Mouse (Mus musculus) c-Kit-positive CD71-positive TER-119-negative erythroid progenitor cells, embryonic 14.5 days (primary cell): ENCODE data around the gene Ano10.
"Not testable (repeated sequence)": the region's sequence is repeated elsewhere in the genome, so short reads cannot be mapped to it uniquely, and the experiment has no call there.

ENCODE experiments used
- DNase-seq: peaks from one replicate; pipeline ENCODE4 v3.0.0-alpha.2; 2013; ENCODE audit warnings: low read depth

Ano10 gene

DNA sequence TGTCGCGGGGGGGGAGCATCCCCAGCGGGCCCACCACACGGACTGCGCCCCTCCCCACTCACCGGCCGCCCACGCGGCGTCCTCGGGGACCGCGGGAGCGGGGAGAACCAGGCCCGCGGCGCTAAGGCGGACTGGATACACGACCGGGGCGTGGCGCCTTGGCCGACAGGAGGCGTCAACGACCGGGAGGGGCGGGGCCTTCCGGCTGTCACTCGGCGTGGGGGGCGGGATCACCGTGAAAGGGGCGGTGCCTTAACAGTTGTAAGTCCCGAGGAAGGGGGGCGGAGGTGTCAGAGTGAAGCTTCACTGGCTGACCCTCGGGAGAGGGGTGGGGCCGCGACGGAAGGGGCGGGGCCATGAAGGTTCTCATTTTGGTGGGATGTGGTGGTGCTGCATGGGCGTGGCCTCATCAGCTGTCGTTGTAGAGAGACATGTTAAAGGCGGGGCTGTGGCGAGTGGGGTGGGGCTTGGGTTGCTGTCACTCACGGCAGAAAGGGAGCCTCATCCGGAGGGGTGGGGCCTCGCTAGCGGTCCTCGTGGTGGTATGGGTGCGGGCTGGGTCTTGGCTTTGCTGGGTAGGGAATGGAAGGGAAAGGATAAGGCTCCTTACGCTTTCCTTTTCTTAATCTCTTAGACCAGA lies at the start of gene Ano10:
Ano10 (minus strand) TSS at position 182 of the 640 bp plus-strand sequence.
- DNase-seq = peak; percentile 90

DNA sequence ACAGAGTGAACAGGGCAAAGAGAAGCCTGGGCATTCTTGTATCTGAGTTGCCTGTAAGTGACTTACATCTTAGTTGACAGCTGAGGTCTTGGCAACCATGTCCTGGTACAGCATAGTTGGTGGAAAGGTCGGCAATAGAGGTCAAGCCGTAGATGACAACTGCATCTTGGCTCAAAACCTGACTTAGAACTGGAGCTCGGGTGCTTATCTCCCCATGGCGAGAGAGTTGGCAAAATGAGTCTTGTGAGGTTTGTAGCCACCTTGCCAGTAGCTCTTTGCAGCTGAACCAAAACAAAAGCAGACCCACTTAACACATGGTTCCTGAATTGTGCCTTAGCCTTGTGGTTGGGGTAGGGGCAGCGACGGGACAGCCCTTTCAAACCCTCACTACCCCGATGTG lies 49.2 kb upstream of the Ano10 start:
- DNase-seq = no peak

DNA sequence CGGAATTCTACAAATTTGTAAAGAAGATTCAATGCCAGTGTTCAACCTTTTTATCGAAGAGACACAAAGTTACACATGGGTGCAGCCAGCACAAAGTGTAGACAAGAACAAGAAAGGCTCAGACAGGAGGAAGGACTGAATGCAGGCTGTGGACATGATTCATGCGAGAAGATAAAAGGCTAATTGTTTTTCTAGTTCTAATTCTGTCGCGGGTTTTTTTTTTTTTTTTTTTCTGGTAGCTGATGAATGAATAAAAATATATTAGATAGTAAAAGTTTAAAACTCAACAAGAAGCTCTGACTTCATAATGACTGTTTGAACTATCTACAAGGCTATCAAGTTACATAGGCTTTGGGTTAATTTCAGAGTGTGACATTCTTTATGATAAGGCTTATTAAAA lies 45.7 kb upstream of the Ano10 start:
- no peak for DNase-seq

DNA sequence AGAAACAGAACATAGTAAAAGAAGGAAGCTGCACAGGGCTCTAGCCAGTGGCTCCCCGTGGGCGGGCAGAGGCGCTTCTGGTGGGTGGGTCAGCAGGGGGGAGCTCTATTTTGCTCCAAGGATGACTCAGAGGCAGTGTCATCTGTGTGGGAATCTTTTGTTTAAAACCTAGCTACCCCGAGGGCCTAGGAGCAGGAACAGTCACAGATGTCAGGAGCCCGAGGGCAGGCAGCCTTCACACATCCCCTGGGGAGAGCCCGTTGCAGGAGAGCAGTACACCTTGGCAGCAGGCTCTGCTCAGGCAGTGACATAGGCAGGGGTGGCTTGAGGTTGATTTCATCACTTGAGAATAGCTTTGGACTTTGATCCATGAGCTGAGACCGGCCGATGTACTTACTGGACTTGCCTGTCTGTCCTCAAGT lies 43.3 kb upstream of the Ano10 start:
- no peak for DNase-seq

DNA sequence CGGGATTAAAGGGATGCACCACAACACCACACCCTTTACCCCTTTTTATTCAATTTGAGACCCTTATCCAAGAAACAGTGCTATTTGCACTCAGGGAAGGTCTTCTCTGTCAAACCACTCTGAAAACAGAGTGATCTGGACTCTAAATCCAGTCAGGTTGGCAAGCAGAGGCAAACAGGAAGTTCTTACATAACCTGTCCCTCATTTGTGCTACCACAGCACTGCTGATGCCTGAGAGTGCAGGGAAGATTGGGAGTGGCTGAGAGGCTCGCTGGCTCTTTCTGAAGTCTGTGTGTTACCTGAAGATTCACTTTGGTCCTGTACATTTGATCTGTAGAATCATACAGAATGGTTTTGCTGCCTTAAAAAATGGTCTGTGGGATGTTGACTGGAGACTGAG lies 42.5 kb upstream of the Ano10 start:
- DNase-seq = no peak

DNA sequence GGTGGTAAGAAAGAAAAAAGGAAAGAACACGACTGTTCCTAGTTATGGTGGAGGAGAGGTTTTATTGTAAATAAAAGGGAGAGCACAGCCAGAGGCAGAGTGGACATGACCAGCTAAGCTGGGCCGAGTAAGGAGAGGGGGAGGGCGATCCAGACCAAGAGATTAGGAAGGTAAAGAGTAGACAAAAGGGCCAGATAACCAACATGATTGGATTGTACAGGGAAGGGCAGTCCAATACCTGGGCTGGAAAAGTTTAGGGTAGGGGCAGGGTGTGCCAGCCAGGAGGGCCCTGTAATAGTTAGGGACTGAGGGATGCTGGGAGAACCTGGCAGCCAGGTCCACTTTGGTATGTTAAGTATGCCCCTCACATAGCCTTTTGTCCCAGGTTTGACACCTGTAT lies 34.0 kb upstream of the Ano10 start:
- DNase-seq = no peak

DNA sequence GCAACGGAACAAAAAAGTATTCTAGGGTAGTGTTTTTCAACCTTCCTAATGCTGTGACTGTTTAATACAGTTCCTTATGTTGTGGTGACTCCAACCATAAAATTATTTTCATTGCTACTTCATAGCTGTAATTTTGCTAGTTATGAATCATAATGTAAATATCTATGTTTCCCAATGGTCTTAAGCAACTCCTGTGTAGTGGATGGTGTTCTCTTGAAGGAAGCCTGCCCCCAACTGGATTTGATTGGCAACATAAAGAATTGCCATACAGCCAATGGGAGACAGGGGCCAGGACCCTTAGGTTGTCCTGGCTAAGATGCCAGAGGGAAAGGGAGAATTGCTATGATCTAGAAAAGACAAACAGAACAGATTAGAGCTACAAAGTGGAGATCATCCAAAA lies 31.8 kb upstream of the Ano10 start:
- no peak for DNase-seq

DNA sequence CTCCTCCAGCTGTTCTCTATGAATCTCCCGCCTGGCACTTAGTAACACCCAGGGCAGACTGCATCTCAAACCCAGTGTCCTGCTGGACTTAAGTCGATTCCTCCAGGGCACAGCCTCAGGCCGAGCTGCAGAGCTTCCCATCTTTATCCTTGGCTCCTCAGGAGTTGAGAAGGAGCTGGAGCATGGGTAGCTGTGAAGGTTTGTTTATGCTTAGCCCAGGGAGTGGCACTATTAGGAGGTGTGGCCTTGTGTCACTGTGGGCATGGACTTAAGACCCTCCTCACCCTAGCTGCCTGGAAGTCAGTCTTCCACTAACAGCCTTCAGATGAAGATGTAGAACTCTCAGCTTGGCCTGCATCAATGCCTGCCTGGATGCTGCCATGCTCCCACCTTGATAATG lies 28.1 kb upstream of the Ano10 start:
- DNase-seq = no peak

DNA sequence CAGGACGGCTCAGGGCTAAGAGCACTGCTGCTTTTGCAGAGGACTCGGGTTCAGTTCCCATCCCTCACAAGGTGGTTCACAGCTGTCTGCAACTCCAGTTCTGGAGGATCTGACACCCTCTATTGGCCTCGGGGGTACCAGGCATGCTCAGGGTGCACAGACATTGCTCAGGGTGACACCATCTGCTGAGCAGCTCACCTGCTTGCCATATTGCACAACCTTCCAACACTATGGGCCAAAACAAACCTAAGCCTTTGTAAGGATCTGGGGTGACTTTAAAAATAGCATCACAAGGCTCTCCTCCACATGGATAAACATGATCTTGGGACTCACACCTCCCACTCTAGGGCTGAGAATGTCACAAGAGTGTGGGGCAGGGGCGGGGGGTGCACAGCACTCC lies 26.4 kb upstream of the Ano10 start:
- no peak for DNase-seq

DNA sequence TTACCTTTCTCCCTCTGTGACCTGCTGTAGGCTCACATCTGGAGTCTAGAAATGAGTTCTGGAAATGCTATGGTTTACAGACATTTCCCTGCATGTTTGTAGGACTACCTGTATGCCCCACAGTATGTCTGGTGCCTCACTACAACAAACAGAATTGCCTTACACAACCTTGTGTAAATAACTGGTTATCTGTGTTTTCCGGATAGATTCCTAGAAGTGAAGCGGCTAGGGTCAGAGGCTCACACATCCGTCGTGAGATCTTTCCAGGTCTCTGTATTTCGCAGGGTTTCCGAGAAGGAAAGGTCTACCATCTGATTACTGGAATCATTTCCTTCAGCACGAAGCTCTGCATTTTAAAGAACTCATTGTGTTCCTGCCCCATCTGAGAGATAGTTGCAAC lies 22.3 kb upstream of the Ano10 start:
- no peak for DNase-seq

DNA sequence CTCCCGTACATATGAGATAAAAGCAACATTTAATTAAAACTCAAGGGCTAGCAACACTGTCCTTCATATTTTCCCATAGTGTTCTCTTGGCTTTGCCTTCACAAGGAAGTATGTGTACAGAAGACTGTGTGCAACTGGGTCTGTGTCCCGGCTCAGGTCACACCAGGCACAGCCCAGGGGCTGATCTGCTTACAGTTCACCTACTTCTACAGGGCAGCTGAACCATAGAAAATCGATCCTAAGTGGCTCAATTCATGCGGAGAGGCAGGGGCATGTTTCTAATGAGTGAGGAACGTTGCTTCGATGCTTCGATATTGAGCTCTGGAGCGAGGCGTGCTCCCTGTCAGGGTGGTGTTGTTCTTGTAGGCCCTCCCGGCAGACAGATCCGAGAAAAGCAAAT lies 21.3 kb upstream of the Ano10 start:
- no peak for DNase-seq

DNA sequence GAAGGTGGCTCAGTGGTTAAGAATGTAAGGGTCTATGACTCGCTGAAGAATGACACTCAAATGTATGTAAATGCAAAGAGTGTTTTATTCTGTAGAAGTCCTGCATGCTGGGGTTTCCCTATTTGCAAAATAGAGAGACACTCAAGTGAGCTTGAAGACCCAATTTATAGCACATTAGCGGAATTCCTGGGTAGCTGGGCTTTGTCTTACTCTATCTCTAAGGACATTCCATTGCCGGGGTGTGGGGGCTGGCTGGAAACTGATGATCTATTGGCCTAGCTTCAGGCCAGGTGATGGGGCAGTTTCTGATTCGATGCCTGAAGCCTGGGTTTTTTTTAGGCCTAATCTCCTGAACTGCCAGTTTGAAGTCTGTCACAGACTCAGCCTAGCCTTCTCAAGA lies 20.7 kb upstream of the Ano10 start:
- DNase-seq = no peak

DNA sequence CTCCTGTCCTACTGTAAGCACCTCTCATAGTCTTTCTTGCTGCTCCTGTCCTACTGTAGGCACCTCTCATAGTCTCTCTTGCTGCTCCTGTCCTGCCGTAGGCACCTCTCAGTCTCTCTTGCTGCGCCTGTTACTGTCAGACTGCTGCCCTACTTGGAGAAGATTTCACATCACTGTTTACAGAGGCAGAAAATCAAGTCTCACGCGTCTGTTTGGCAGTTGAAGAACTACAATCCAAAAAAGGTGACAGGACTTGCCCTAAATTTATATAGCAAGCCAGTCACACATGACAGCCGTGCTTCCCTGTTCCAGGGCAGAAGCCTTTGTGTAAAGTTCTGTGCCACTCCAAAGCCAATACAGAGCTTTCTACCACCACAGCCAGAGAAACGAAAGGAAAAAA lies 20.2 kb upstream of the Ano10 start:
- no peak for DNase-seq

DNA sequence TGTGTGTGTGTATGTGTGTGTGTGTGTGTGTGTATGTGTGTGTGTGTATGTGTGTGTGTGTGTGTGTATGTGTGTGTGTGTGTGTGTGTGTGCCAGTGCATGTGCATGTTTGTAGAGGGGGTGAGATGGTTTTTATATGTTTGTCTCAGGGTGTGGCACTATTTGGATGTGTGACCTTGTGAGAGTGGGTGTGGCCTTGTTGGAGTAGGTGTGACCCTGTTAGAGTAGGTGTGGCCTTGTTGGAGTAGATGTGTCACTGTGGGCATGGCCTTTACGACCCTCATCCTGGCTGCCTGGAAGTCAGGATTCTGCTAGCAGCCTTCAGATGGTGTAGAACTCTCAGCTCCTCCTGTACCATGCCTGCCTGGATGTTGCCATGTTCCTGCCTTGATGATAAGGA lies 18.9 kb upstream of the Ano10 start:
- DNase-seq = not testable (repeated sequence)

DNA sequence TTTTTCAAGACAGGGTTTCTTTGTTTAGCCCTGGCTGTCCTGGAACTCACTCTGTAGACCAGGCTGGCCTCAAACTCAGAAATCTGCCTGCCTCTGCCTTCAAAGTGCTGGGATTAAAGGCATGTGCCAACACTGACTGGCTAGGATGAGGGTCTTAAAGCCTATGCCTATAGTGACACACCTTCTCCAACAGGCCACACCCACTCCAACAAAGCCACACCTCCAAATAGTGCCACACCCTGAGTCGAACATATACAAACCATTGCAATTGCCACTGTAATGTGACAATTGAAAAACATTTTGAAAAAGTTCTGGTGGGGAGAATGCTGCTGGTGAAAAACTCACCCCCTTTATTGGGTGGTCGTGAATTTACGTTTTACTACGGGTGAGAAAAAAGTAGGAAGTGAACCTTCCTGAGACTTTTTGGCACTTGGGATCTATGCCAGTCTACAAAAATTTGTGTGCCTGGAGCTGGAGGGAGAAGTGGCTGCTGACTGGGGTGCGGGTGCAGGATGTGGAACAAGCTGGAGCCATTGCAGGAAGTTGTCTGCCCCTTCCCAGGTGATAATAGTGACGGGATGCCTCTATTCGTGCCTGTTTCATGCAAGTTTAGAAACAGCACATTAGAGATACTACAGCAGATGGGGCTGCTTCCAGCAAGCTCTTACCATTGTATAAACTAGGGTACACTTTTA lies 18.2 kb upstream of the Ano10 start:
- DNase-seq = no peak

DNA sequence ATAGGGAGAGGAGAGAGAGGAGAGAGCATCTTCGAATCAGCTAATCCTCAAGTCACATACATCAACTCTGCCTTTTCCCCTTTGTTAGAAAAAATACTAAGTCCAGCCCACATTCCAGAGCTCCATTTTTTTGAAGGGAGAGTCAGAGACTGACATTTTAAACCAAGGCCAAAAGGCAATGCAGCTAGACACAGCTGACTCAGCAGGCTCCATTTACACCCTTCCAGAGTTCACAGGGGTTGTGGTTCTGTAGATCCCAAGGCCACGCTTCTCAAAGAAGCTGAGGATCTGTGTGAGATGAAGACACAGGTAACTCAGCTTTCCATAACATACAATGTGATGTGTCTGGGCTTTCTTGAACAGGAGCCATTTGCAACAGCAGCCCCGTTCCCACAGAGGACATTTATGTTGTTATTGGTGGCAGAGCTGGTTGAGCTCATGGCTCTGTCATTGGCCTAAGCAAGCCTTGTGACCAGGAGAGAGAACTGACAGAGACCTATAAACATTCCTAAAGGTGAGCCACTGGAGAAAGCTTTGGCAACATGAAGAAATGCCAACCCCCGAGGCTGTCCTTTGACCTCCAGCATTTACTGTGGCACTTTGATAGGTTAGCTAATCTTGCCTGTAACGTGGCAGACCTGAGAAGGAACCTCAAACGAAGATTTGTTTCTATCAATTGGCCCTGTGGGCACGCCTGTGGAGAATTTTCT lies 17.0 kb upstream of the Ano10 start:
- no peak for DNase-seq

DNA sequence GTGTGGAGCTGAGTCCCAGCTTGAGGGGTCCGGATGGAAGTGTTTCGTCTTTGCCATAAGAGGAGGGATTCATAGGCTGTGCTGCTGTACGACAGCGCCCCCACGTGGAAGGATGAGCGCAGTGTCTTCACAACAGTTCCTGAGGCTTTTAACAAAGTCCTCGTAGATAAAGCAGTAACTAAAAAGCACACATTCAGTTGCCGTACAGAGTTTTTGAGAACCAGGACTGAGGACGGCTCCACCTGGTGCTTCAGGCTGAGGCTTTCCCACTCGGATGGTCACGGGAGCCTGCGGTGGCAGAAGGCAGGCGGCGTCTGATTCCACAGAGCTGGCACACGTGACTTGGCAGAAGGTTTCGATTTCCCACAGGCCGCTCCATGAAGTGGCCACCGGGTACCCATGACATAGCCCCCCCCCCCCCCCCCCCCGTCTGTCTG lies 16.4 kb upstream of the Ano10 start:
- DNase-seq = peak; percentile 70

DNA sequence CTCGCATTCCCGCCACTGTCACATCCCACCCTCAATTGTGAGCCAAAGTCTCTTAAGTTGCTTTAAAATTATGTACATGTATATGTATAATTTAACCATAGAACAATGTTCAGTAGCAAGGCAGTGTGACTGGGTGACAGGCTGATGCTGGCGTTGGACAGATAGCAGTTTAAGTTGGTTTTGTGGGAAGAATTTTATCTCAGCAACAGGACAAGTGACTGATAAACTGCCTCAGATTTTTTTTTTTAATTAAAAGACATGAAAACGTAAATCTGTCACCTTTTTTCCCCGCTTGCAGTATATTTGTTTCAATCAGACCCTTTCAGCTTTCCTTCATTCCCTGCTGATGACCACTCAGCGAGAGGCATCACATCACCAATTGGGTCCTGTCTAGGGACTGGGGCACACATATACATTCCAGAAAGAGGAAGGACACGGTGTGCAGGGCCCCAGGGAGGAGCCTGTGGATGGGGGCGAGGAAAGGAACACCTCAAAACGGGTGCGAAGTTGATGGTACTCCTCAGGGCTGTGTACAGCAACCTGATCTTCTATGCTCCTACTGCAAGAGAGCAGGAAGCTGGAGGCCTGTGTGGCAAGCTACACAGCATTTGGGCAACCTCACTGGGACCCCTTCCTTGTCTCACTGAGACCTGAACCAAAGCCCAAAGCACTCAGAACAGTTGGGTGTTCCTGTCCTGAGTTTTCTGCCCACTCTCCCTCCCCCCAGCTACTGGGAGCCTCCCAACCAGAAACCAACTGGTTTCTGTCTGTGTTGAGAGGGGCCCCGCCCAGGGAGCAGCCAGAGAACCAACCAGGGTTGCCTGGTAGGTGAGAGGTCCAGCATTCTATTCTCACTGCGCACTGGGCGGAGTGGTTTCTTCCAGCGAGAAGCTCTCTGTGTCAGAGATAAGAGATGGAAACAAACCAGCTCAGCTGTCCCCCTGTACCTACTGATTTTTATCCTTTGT lies 15.1 kb upstream of the Ano10 start:
- DNase-seq = no peak

DNA sequence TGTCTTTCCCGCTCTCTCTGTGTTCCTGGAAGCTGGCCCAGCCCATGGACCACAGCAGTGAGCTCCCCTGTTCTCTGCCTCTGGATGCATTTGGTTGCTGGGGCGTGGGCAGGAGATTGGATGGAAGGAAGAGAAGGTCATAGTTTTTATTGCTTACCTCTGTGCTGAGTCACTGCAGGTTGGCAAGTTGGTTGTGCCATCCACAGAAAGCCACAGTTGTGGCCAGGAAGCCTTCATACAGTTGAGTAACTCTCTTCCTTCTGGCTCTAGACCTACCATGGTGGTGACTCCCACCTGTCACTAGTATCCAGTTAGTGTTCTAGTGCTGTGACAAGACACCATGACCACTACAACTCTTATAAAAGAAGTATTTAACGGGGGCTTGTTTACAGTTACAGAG lies 11.1 kb upstream of the Ano10 start:
- no peak for DNase-seq

DNA sequence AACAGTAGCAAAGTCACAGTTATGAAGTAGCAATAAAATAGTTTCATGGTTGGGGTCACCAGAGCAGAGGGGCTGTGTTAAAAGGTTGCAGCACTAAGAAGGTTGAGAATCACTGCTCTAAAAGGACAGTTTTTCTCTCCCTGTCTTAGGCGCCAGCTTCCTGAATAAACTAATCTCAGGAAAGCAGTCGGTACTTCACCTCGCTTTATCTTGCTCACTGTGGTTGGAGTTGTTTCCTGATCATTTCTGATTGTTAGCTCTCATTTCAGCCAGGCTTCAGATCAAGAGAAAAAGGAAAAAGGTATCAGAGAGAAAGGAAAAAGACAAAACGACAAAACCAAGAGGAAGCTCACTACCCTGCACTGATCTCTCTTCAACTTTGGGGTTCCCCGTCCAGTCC lies 1.9 kb upstream of the Ano10 start:
- DNase-seq = no peak

DNA sequence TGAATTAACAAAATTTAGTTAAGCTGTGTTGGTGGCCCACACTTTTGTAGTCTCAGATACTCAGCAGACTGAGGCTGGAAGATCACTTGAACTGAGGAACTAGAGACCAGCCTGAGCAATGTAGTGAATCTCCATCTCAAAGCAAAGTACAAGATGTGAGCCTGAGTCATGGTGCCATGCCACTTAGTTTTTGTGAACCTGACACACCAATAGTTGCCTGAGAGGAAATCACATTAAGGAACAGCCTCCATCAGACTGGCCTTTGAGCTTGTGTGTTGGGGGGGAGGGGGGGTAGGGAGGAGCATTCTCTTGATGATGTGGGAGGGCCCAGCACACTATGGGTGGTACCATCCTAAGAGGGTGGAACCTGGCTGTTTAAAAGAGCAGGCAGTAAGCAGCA lies 1.2 kb upstream of the Ano10 start:
- DNase-seq = no peak

DNA sequence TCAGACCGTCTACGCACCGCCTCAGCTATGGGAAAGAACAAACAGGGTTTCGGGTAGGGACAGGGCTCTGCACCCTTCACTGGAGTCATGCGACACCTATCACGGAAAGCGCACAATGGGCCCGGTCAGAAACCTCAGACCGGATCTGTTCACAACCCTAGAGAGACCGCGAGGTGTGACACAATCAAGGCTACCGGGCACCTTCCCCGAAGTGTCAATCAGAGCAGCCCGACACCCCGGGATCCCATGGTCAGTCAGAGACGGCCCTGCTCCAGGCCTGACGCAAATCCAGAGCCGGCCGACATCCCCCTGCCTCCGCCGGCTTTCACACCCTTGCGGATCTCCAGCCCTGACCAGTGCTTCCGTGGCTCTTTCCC lies 370 bp downstream of the Ano10 start:
- no peak for DNase-seq
